Mouse (Mus musculus) liver, adult 2 months (tissue): Measurements from ENCODE around the gene Ncapd2. TPM values are rescaled to one million over a fixed set of nuclear protein-coding genes. Genes with fewer than 3 reads are reported as not detected.

Experiments used
- DNase-seq: peaks from one replicate; pipeline ENCODE4 v3.0.0-alpha.2; 2011; ENCODE audit warnings: low read depth, low spot score; ENCODE audit errors: extremely low read depth
- H3K27ac ChIP-seq: fragments of 200-500 bp; replicated peaks from 2 replicates; pipeline ENCODE4 v1.5.1; 2012; ENCODE audit warnings: low read depth, mild to moderate bottlenecking, control low read depth, inconsistent platforms, low read length; ENCODE audit not compliant: insufficient read depth
- H3K27me3 ChIP-seq: fragments of 200-500 bp; 2 replicates; pipeline ENCODE4 v1.6.1; 2012; ENCODE audit warnings: mild to moderate bottlenecking, moderate library complexity, low read length, inconsistent platforms; ENCODE audit not compliant: control insufficient read depth, insufficient read depth
- H3K36me3 ChIP-seq: fragments of 200-500 bp; 2 replicates; pipeline ENCODE4 v1.6.1; 2012; ENCODE audit warnings: low read length, inconsistent platforms; ENCODE audit not compliant: control insufficient read depth, insufficient read depth
- H3K4me1 ChIP-seq: fragments of 200-500 bp; 2 replicates; pipeline ENCODE4 v1.6.1; 2011; ENCODE audit warnings: low read length; ENCODE audit not compliant: control insufficient read depth, insufficient read depth
- H3K4me3 ChIP-seq: fragments of 200-500 bp; 2 replicates; pipeline ENCODE4 v1.5.1; 2011; ENCODE audit warnings: low read depth, mild to moderate bottlenecking, control low read depth, low read length, moderate library complexity; ENCODE audit not compliant: insufficient read depth
- H3K79me2 ChIP-seq: fragments of 200-500 bp; 2 replicates; pipeline ENCODE4 v1.6.1; 2012; ENCODE audit warnings: inconsistent platforms, mild to moderate bottlenecking, low read length, moderate library complexity; ENCODE audit not compliant: control insufficient read depth, insufficient read depth
- H3K9ac ChIP-seq: fragments of 200-500 bp; 2 replicates; pipeline ENCODE4 v1.6.1; 2012; ENCODE audit warnings: low read depth, mild to moderate bottlenecking, control low read depth, inconsistent platforms, low read length
- CTCF ChIP-seq: fragments of 200-500 bp; IDR thresholded peaks from 2 replicates; pipeline ENCODE4 v1.5.1; 2011; ENCODE audit warnings: low read depth, low read length, control low read depth
- POLR2A ChIP-seq: fragments of 200-500 bp; IDR thresholded peaks from 2 replicates; pipeline ENCODE4 v1.6.1; 2011; ENCODE audit warnings: low read length, control low read depth; ENCODE audit not compliant: insufficient read depth; ENCODE audit errors: extremely low read depth
- WGBS: fragments of 180-500 bp; shearing (Covaris S2); methylation state at CpG from one replicate; pipeline ENCODE4 v1.1.7; 2018; 5-methylcytosine and 5-hydroxymethylcytosine counted together
- polyA plus RNA-seq: library from polyadenylated mRNA; depleted of rRNA; stranded (reverse); fragments of >200 nt; gene quantifications from 2 replicates; pipeline ENCODE4 v1.2.3, GENCODE M21; 2012
- total RNA-seq: library from RNA; depleted of rRNA; stranded (reverse); fragments of >200 nt; gene quantifications from 2 replicates; pipeline ENCODE4 v1.2.3, GENCODE M21; 2014

The Ncapd2 gene
- total and polyA plus RNA-seq, 2 experiments: 2.4 to 3.5 TPM

- Histone ChIP-seq H3K27ac (peak within 1 kb of the TSS; percentile 50), H3K4me3 (peak within 1 kb of the TSS; percentile 75), H3K9ac (peak within 1 kb of the TSS; percentile 71), H3K79me2 (peaks cover 12% of the 10 kb centered on the region; the same call in 1 of the 2 replicates), H3K27me3 (no peaks in the 10 kb centered on the region), H3K36me3 (peaks cover 9% of the 10 kb centered on the region; the same call in 1 of the 2 replicates), H3K4me1 (peaks cover 14% of the 10 kb centered on the region)
- peak; percentile 88 for DNase-seq
- WGBS: under 1% methylated on average over 16 of the region's 16 CpGs
- TF ChIP-seq POLR2A (peak; percentile 63), CTCF (peak; percentile 61)
Measured at GRCm38 (mm10) chr6:125145001-125145400, 46.5 kb downstream of the Ncapd2 start, which contains the start of gene Iffo1. Iffo1 (plus strand) TSS chr6:125145241.

- peaks cover 12% of the 10 kb centered on the region; the same call in 1 of the 2 replicates for H3K36me3 ChIP-seq
- no peak overlapping the region for H3K4me3 ChIP-seq
- H3K27ac ChIP-seq: no peak overlapping the region
- H3K27me3 ChIP-seq: no peaks in the 10 kb centered on the region
- H3K4me1 ChIP-seq: peaks cover 12% of the 10 kb centered on the region
- DNase-seq: no peak
- no peak for TF ChIP-seq POLR2A
- TF ChIP-seq CTCF: no peak
- no peak overlapping the region for H3K9ac ChIP-seq
- H3K79me2 ChIP-seq: peaks cover 12% of the 10 kb centered on the region; the same call in 1 of the 2 replicates
- 81% methylated on average over 9 of the region's 9 CpGs for WGBS
Measured at GRCm38 (mm10) chr6:125143904-125144303, 47.6 kb downstream of the Ncapd2 start.

GRCm38 (mm10) chr6:125143128-125143527, 48.4 kb downstream of the Ncapd2 start:
- TF ChIP-seq CTCF: no peak
- no peak for TF ChIP-seq POLR2A
- DNase-seq: no peak
- H3K79me2 ChIP-seq: peaks cover 12% of the 10 kb centered on the region; the same call in 1 of the 2 replicates
- peaks cover 9% of the 10 kb centered on the region for H3K4me1 ChIP-seq
- no peak overlapping the region for H3K4me3 ChIP-seq
- peaks cover 12% of the 10 kb centered on the region; the same call in 1 of the 2 replicates for H3K36me3 ChIP-seq
- no peak overlapping the region for H3K9ac ChIP-seq
- WGBS: 86% methylated on average over 3 of the region's 3 CpGs
- no peak overlapping the region for H3K27ac ChIP-seq
- no peaks in the 10 kb centered on the region for H3K27me3 ChIP-seq

GRCm38 (mm10) chr6:125142436-125142835, 49.1 kb downstream of the Ncapd2 start:
- WGBS: 92% methylated on average over 8 of the region's 8 CpGs
- TF ChIP-seq CTCF (no peak), POLR2A (no peak)
- Histone ChIP-seq H3K27me3 (no peaks in the 10 kb centered on the region), H3K4me1 (peaks cover 8% of the 10 kb centered on the region), H3K36me3 (peaks cover 15% of the 10 kb centered on the region; the same call in 1 of the 2 replicates), H3K79me2 (peaks cover 10% of the 10 kb centered on the region; the same call in 1 of the 2 replicates), H3K4me3 (no peak overlapping the region), H3K27ac (no peak overlapping the region), H3K9ac (no peak overlapping the region)
- no peak for DNase-seq

GRCm38 (mm10) chr6:125139747-125140146, 51.8 kb downstream of the Ncapd2 start:
- H3K27ac ChIP-seq: no peak overlapping the region
- no peak overlapping the region for H3K9ac ChIP-seq
- DNase-seq: no peak
- WGBS: 94% methylated on average over 7 of the region's 7 CpGs
- H3K27me3 ChIP-seq: no peaks in the 10 kb centered on the region
- H3K79me2 ChIP-seq: no peaks in the 10 kb centered on the region
- TF ChIP-seq POLR2A (no peak), CTCF (no peak)
- no peaks in the 10 kb centered on the region for H3K4me1 ChIP-seq
- H3K36me3 ChIP-seq: peaks cover 26% of the 10 kb centered on the region; the same call in 1 of the 2 replicates
- H3K4me3 ChIP-seq: no peak overlapping the region

- DNase-seq: no peak
- WGBS: 91% methylated on average over 19 of the region's 19 CpGs
- no peak overlapping the region for H3K9ac ChIP-seq
- H3K4me1 ChIP-seq: peaks cover 4% of the 10 kb centered on the region; the same call in 1 of the 2 replicates
- TF ChIP-seq POLR2A (no peak), CTCF (peak; percentile 64)
- H3K27ac ChIP-seq: no peak overlapping the region
- no peak overlapping the region for H3K4me3 ChIP-seq
- H3K79me2 ChIP-seq: no peaks in the 10 kb centered on the region
- no peaks in the 10 kb centered on the region for H3K27me3 ChIP-seq
- peaks cover 35% of the 10 kb centered on the region; the same call in 1 of the 2 replicates for H3K36me3 ChIP-seq
Measured at GRCm38 (mm10) chr6:125137002-125137671, 54.4 kb downstream of the Ncapd2 start.
